8 mouse cellular contexts compared by ENCODE assay signal in the genomic region with DNA sequence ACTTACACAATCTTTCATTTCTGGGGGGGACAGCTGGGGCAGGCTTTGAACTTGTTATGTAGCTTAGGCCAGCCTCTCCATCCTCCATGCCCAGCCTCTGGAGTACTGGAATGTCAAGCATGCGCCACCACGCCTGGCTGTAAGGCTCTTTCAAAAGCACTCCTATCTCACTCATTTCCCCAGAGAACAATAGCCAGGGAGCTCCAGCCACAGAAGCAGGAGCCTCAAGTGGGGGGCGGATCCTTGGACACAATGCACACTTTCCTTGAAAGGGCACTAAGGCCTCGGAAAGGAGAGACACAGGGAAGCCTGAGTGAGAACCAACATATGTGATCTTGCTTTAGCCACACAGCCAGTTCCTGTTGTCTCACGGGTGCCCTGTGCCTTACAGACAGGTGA.
DNase-seq lines count a peak whose midpoint lies in the region; ATAC-seq and TF ChIP-seq lines count a peak whose summit lies in the region.

No protein-coding gene starts in this region.

- TF ChIP-seq CTCF in liver, postnatal 0 days (IDR thresholded peaks at IDR 0.05; ENCODE audit: low read depth) = no peak

- WGBS in liver, embryonic 12.5 days (ENCODE audit: insufficient replicate concordance) = 17% methylated on average over 5 of the region's 5 CpGs
- 17% methylated on average over 5 of the region's 5 CpGs for WGBS in liver, postnatal 0 days (ENCODE audit: insufficient replicate concordance)
- 4% methylated on average over 5 of the region's 5 CpGs for WGBS in heart, embryonic 12.5 days
- WGBS in limb, embryonic 14.5 days = 17% methylated on average over 5 of the region's 5 CpGs
- 12% methylated on average over 5 of the region's 5 CpGs for WGBS in stomach, embryonic 15.5 days

- no peak overlapping the region for H3K9ac ChIP-seq in liver, embryonic 12.5 days
- H3K9ac ChIP-seq in liver, postnatal 0 days (replicated peaks) = no peak overlapping the region
- no peak overlapping the region for H3K9ac ChIP-seq in heart, embryonic 12.5 days
- H3K9ac ChIP-seq in limb, embryonic 14.5 days (ENCODE audit: low read depth, low read length, severe bottlenecking) = no peak overlapping the region
- H3K9ac ChIP-seq in stomach, embryonic 15.5 days = no peak overlapping the region

- H3K9me3 ChIP-seq in liver, embryonic 12.5 days (replicated peaks) = no peaks in the 10 kb centered on the region
- no peaks in the 10 kb centered on the region for H3K9me3 ChIP-seq in liver, postnatal 0 days (ENCODE audit: low read length)
- H3K9me3 ChIP-seq in heart, embryonic 12.5 days (replicated peaks) = no peaks in the 10 kb centered on the region
- no peaks in the 10 kb centered on the region for H3K9me3 ChIP-seq in limb, embryonic 14.5 days (ENCODE audit: control insufficient read depth, low read length)
- no peaks in the 10 kb centered on the region for H3K9me3 ChIP-seq in stomach, embryonic 15.5 days

- no peak for DNase-seq in liver, postnatal 0 days
- DNase-seq in limb, embryonic 14.5 days (ENCODE audit: low spot score) = peak; percentile 10
- DNase-seq in layer of hippocampus, postnatal 10 days (ENCODE audit: low spot score in 2 of 2) = no peak
- DNase-seq in left cerebral cortex, postnatal 36 days (ENCODE audit: low spot score in 2 of 2) = no peak
- DNase-seq in cerebellum, adult 18-20 months = no peak

- no peak overlapping the region for H3K27ac ChIP-seq in liver, embryonic 12.5 days
- no peak overlapping the region for H3K27ac ChIP-seq in liver, postnatal 0 days (ENCODE audit: low read depth)
- H3K27ac ChIP-seq in heart, embryonic 12.5 days (ENCODE audit: poor library complexity, severe bottlenecking) = peak overlapping the region; percentile 50
- H3K27ac ChIP-seq in limb, embryonic 14.5 days (replicated peaks; ENCODE audit: low read depth, low read length) = no peak overlapping the region
- no peak overlapping the region for H3K27ac ChIP-seq in stomach, embryonic 15.5 days

- H3K4me2 ChIP-seq in liver, embryonic 12.5 days = no peak overlapping the region
- no peak overlapping the region for H3K4me2 ChIP-seq in liver, postnatal 0 days (ENCODE audit: low read depth, low read length)
- H3K4me2 ChIP-seq in heart, embryonic 12.5 days = no peak overlapping the region; the same call in 1 of the 2 replicates
- no peak overlapping the region for H3K4me2 ChIP-seq in limb, embryonic 14.5 days (replicated peaks; ENCODE audit: low read depth, low read length, severe bottlenecking)
- H3K4me2 ChIP-seq in stomach, embryonic 15.5 days = no peak overlapping the region

- ATAC-seq in liver, embryonic 12.5 days = 0 out of 2 replicates have a peak, but pooled peaks have one; percentile 5
- no peak for ATAC-seq in liver, postnatal 0 days
- ATAC-seq in heart, embryonic 12.5 days (ENCODE audit: insufficient number of reproducible peaks, low FRiP score) = peak; percentile 72
- no peak for ATAC-seq in limb, embryonic 14.5 days (ENCODE audit: low FRiP score, low read depth)
- ATAC-seq in stomach, embryonic 15.5 days (ENCODE audit: insufficient read depth, low FRiP score, low read depth) = peak; percentile 51; the same call in 1 of the 2 replicates

- no peak overlapping the region for H3K4me3 ChIP-seq in liver, embryonic 12.5 days
- no peak overlapping the region for H3K4me3 ChIP-seq in liver, postnatal 0 days (ENCODE audit: low read depth, low read length)
- no peak overlapping the region for H3K4me3 ChIP-seq in heart, embryonic 12.5 days
- no peak overlapping the region for H3K4me3 ChIP-seq in limb, embryonic 14.5 days (replicated peaks; ENCODE audit: low read length)
- no peak overlapping the region for H3K4me3 ChIP-seq in stomach, embryonic 15.5 days (replicated peaks)

- no peak for TF ChIP-seq POLR2A in limb, embryonic 14.5 days (IDR thresholded peaks at IDR 0.05; ENCODE audit: borderline replicate concordance, extremely low read depth, insufficient read depth, insufficient read length)

- no peak for TF ChIP-seq EP300 in liver, postnatal 0 days (IDR thresholded peaks at IDR 0.05; ENCODE audit: low read depth)

- no peaks in the 10 kb centered on the region for H3K36me3 ChIP-seq in liver, embryonic 12.5 days
- no peaks in the 10 kb centered on the region for H3K36me3 ChIP-seq in liver, postnatal 0 days (replicated peaks; ENCODE audit: insufficient read depth, low read length)
- no peaks in the 10 kb centered on the region for H3K36me3 ChIP-seq in heart, embryonic 12.5 days
- H3K36me3 ChIP-seq in limb, embryonic 14.5 days (ENCODE audit: control insufficient read depth, insufficient read depth, low read length) = no peaks in the 10 kb centered on the region
- H3K36me3 ChIP-seq in stomach, embryonic 15.5 days = no peaks in the 10 kb centered on the region

- H3K4me1 ChIP-seq in liver, embryonic 12.5 days = no peaks in the 10 kb centered on the region
- no peaks in the 10 kb centered on the region for H3K4me1 ChIP-seq in liver, postnatal 0 days (ENCODE audit: insufficient read depth)
- H3K4me1 ChIP-seq in heart, embryonic 12.5 days (replicated peaks) = peaks cover 30% of the 10 kb centered on the region
- H3K4me1 ChIP-seq in limb, embryonic 14.5 days (ENCODE audit: control insufficient read depth, insufficient read depth, low read length) = peaks cover 15% of the 10 kb centered on the region
- H3K4me1 ChIP-seq in stomach, embryonic 15.5 days = peaks cover 11% of the 10 kb centered on the region; the same call in 1 of the 2 replicates

- peaks cover 7% of the 10 kb centered on the region for H3K27me3 ChIP-seq in liver, embryonic 12.5 days (replicated peaks)
- H3K27me3 ChIP-seq in liver, postnatal 0 days (ENCODE audit: insufficient read depth, low read length) = 0 out of 2 replicates have a peak, but pooled peaks cover 3% of the 10 kb centered on the region
- H3K27me3 ChIP-seq in heart, embryonic 12.5 days (replicated peaks) = peaks cover 4% of the 10 kb centered on the region; the same call in 1 of the 2 replicates
- 0 out of 2 replicates have a peak, but pooled peaks cover 3% of the 10 kb centered on the region for H3K27me3 ChIP-seq in limb, embryonic 14.5 days (ENCODE audit: control insufficient read depth, insufficient read depth, low read length)
- no peaks in the 10 kb centered on the region for H3K27me3 ChIP-seq in stomach, embryonic 15.5 days (replicated peaks)

- intact Hi-C loops in left cerebral cortex, postnatal 36 days (cut with DNase I) = loop anchor here (5.0 kb wide), 1 partner anchor 71 kb away; no protein-coding TSS in a partner anchor

Comparison
In these comparisons a context has a peak if more than half of its experiments do, and no peak if none do; other contexts are left out.
1. ATAC-seq: peak in liver, embryonic 12.5 days (single experiment), heart, embryonic 12.5 days (single experiment) and stomach, embryonic 15.5 days (single experiment); none in liver, postnatal 0 days (single experiment) and limb, embryonic 14.5 days (single experiment).